Mouse (Mus musculus): ENCODE results near the gene Fmo2. TPM values are rescaled to one million over a fixed set of nuclear protein-coding genes. Genes with fewer than 3 reads are reported as not detected.

Fmo2 gene
- polyA plus RNA-seq, 1 experiment from 2014 or later = not detected

DNA sequence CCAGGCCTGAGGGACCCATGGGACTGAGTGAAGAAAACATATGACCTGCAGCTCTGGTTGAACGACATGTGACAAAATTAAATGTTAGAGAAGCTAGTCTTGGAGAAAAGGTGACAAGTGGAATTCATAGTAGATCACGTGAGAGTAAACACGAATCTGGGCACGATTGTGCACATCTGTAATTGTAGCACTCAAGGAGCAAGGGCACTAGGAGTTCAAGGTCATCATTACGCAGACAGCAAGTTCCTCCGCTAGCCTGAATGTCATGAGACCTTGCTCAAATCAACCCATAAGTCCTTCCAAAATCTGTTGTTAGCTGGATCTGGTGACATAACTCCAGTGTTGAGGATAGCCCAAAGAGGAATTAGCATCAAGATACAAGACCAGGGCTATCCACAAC lies 59.5 kb downstream of the Fmo2 start:
- no peak for DNase-seq (ENCODE audit: low spot score, missing footprints)
- Histone ChIP-seq H3K9ac (ENCODE audit: low read length) (no peak overlapping the region), H3K36me3 (ENCODE audit: control insufficient read depth, insufficient read depth, low read length) (no peaks in the 10 kb centered on the region), H3K27me3 (ENCODE audit: control insufficient read depth, insufficient read depth, low read length) (no peaks in the 10 kb centered on the region), H3K27ac (ENCODE audit: low read depth, low read length) (no peak overlapping the region), H3K9me3 (ENCODE audit: control insufficient read depth, low read length) (no peaks in the 10 kb centered on the region), H3K4me2 (no peak overlapping the region), H3K4me3 (ENCODE audit: low read depth, low read length) (no peak overlapping the region), H3K4me1 (ENCODE audit: control insufficient read depth, insufficient read depth, low read length) (no peaks in the 10 kb centered on the region)
- no peak for ATAC-seq (ENCODE audit: low FRiP score)
- 95% methylated on average over 6 of the region's 6 CpGs for WGBS

DNA sequence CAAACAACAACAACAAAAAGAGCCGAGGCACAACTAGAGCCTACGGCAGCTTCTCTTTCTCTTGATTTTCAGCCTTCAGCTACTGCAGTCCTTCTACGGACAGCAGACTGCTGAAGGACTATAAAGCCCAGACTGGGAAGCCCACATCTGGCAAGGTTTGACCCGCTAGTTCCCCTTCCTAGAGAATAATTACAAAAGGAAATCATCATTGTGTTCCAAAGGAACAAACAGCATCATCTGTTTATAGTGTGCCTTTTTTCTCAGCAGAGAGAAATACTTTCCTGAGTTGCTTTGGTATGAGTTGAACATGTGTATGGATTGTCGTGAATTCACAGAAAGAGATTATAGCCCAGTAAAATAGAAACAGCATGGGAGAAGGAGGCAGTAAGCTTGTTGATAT lies 64.2 kb downstream of the Fmo2 start:
- peaks cover 17% of the 10 kb centered on the region for H3K4me1 ChIP-seq (ENCODE audit: control insufficient read depth, insufficient read depth, low read length)
- 87% methylated on average over 5 of the region's 5 CpGs for WGBS
- no peak overlapping the region for H3K4me3 ChIP-seq (ENCODE audit: low read depth, low read length)
- no peak overlapping the region for H3K4me2 ChIP-seq
- no peaks in the 10 kb centered on the region for H3K36me3 ChIP-seq (ENCODE audit: control insufficient read depth, insufficient read depth, low read length)
- DNase-seq (ENCODE audit: low spot score, missing footprints) = peak; percentile 61
- no peaks in the 10 kb centered on the region for H3K9me3 ChIP-seq (ENCODE audit: control insufficient read depth, low read length)
- ATAC-seq (ENCODE audit: low FRiP score) = no peak
- H3K9ac ChIP-seq (ENCODE audit: low read length) = no peak overlapping the region
- H3K27me3 ChIP-seq (ENCODE audit: control insufficient read depth, insufficient read depth, low read length) = no peaks in the 10 kb centered on the region
- H3K27ac ChIP-seq (ENCODE audit: low read depth, low read length) = no peak overlapping the region

DNA sequence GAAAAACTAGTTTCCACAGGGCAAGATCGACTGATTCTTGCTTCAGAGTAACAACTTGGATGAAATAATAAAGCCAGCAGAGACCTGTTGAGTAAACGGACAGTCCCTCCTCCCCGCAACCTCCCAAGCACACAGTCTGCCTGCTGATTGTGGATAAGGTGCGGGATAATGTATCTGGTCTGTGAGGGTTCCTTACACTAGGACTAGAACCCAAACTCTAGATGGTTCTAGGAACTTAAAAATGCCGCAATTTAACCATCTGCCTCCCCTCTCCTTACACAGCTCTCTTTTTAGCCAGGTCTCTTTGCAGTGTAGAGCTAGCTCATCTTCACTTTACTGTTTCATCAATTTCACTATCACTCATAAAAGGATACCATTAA lies 66.0 kb downstream of the Fmo2 start:
- no peak for DNase-seq (ENCODE audit: low spot score, missing footprints)
- 16% methylated on average over 5 of the region's 5 CpGs for WGBS

DNA sequence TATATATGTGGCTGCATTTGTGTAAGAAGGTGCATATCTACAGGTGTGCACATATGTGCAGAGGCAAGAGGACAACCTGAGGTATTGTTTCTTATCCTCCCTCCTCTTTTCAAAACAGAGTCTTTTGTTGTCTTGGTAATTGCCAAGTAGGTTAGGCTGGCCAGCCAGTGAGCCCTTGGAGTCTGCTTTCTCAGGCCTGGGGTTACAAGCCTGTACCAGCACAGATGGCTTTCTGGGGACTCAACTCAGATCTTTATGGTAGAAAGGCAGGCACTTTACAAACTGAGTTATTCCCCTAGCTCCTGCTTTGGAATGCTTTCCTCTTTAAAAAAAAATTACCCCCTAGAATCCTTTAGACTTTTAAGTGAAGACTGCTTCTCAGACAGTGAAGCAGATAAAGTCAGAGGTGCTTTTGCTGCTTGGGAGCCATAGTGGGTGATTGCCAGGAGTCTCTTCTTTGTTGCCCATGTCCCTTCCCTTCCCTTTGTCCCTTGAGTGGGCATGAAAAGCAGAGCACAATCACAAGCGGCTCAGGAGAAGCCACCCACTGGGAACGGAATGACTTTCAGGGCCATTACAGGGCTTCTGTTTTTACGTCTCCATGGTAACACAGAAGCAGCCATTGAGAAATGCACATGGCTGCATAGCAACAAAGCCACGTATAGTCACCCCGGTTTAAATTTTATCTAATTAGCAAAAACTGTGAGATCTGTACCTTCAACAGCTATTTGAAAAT lies 66.5 kb downstream of the Fmo2 start:
- Histone ChIP-seq H3K4me2 (peak overlapping the region; percentile 29; the same call in 1 of the 2 replicates), H3K9ac (ENCODE audit: low read length) (peak overlapping the region; percentile 24; the same call in 1 of the 2 replicates)
- 2% methylated on average over 5 of the region's 5 CpGs for WGBS

More for the DNA sequence above, 66.0 kb downstream of the Fmo2 start:
- H3K27me3 ChIP-seq (ENCODE audit: control insufficient read depth, insufficient read depth, low read length) = no peaks in the 10 kb centered on the region
- peak; percentile 56 for ATAC-seq (ENCODE audit: low FRiP score)
- peak overlapping the region; percentile 60 for H3K27ac ChIP-seq (ENCODE audit: low read depth, low read length)
- H3K9me3 ChIP-seq (ENCODE audit: control insufficient read depth, low read length) = no peaks in the 10 kb centered on the region
- peak overlapping the region; percentile 29; the same call in 1 of the 2 replicates for H3K4me2 ChIP-seq
- H3K36me3 ChIP-seq (ENCODE audit: control insufficient read depth, insufficient read depth, low read length) = no peaks in the 10 kb centered on the region
- no peak overlapping the region for H3K4me3 ChIP-seq (ENCODE audit: low read depth, low read length)
- peak overlapping the region; percentile 10; the same call in 1 of the 2 replicates for H3K9ac ChIP-seq (ENCODE audit: low read length)
- H3K4me1 ChIP-seq (ENCODE audit: control insufficient read depth, insufficient read depth, low read length) = peaks cover 17% of the 10 kb centered on the region

More for the DNA sequence above, 66.5 kb downstream of the Fmo2 start:
- H3K9me3 ChIP-seq (ENCODE audit: control insufficient read depth, low read length) = no peaks in the 10 kb centered on the region
- H3K4me1 ChIP-seq (ENCODE audit: control insufficient read depth, insufficient read depth, low read length) = peaks cover 17% of the 10 kb centered on the region
- DNase-seq (ENCODE audit: low spot score, missing footprints) = peak; percentile 96
- no peaks in the 10 kb centered on the region for H3K36me3 ChIP-seq (ENCODE audit: control insufficient read depth, insufficient read depth, low read length)
- no peaks in the 10 kb centered on the region for H3K27me3 ChIP-seq (ENCODE audit: control insufficient read depth, insufficient read depth, low read length)
- peak overlapping the region; percentile 60 for H3K27ac ChIP-seq (ENCODE audit: low read depth, low read length)
- H3K4me3 ChIP-seq (ENCODE audit: low read depth, low read length) = no peak overlapping the region
- peak; percentile 97 for ATAC-seq (ENCODE audit: low FRiP score)

Other genes starting within 250 kb of the Fmo2 start
- gene Myocos, start 240.5 kb downstream of the Fmo2 start, polyA plus RNA-seq (2014; fragmentation: Nextera tagmentation; extraction: Ambion mirVana) = not detected in 2 replicates
- 151 and 163 TPM in 2 replicates for gene Prrc2c, start 158.2 kb downstream of the Fmo2 start, polyA plus RNA-seq (2014; fragmentation: Nextera tagmentation; extraction: Ambion mirVana)
- gene Fmo4, start 84.8 kb downstream of the Fmo2 start, polyA plus RNA-seq (2014; fragmentation: Nextera tagmentation; extraction: Ambion mirVana) = 0.85 and 0.86 TPM in 2 replicates
- gene Fmo1, start 32.1 kb downstream of the Fmo2 start, polyA plus RNA-seq (2014; fragmentation: Nextera tagmentation; extraction: Ambion mirVana) = 26.5 and 30.8 TPM in 2 replicates
- gene Fmo6, start 38.8 kb upstream of the Fmo2 start, polyA plus RNA-seq (2014; fragmentation: Nextera tagmentation; extraction: Ambion mirVana) = not detected in 2 replicates
- not detected in 2 replicates for gene Fmo3, start 85.8 kb upstream of the Fmo2 start, polyA plus RNA-seq (2014; fragmentation: Nextera tagmentation; extraction: Ambion mirVana)
- gene Mroh9, start 186.9 kb upstream of the Fmo2 start, polyA plus RNA-seq (2014; fragmentation: Nextera tagmentation; extraction: Ambion mirVana) = not detected in 2 replicates